Mouse (Mus musculus) lung, postnatal 25 days (tissue): ENCODE results near the gene E2f4.

Source experiments
- DNase-seq: peaks from one replicate; pipeline ENCODE4 v3.0.0; 2022; ENCODE audit warnings: low spot score

Gene E2f4

DNA sequence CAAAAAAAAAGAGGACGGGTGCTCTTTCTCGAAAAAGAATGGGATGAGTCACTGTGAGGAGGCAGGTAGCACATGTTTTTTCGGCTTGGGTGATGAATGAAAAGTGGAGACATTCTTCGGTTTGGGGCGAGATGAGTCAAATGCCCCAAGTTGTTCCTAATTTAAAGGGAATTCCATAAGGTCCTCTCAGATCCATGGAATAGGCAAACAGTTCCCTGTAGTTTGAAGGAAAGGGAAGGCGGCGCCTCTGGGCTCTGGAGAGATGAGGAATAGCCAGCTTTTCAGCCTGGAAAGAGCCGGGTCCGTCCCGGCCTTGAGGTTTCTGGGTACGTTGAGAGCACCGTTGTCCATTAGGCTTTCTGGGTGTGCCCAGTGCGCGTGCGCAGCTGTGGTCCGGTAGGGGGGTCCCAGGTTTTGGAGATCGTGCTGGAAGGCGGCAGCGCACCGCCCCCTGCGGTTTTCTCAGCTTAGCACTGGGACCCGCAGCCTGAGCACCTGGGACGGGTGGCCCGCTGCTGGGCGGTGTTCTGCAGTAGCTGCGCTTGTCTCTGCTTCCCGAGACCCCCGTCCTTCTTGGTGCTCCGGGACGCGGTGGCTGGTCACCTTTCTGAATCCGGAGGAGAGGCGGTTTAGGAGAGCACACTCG lies 51.1 kb downstream of the E2f4 start, which contains the start of gene Slc9a5:
TSS of gene Slc9a5 (plus strand) at position 394 of the 646 bp plus-strand sequence.
- no peak for DNase-seq

DNA sequence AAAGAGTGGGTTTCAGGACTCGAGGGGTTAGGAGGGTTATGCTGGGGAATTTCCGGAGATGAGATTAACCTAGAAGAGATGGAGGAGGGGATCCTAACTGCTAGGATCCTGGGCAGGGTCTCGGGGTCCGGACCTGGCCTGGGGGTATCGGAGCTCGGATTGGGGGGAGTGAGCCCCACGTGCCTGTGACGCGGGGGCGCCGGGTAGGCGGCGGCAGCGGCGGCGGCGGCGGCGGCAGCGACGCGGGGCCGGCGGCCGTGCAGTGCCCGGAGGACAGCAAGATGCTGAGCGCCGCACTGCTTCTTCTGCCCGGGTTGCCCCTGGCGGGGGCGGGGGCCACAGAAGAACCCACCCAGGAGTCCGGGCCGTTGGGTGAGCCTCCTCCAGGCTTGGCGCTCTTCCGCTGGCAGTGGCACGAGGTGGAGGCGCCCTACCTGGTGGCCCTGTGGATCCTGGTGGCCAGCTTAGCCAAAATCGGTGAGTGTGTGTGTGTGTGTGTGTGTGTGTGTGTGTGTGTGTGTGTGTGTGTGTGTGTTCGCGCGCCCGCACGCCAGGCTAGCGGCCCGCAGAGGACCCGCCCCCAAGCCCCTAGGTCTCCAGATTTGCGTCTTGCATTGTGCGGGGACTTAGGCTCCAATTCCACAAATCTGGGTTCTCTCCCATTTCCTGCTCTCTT lies 51.8 kb downstream of the E2f4 start:
- DNase-seq: no peak

DNA sequence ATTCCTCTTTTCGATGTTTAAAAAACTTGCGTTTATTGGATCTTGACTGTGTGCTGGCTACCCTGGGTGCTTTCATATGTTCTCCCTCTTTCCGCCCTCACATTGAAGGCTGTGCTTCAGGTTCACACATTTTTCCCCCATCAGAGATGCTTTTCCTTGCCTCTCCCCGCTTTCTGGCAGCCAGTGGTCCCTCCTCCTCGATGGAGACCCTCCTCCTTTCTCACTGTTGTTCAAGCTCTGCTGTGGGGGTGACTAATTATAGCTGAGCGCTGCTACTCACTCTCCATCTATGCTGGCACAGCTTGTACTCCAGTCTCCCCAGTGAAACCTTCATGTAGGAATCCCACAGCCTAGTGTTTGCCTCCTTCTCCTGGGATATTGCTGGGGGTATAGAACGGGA lies 52.7 kb downstream of the E2f4 start:
- no peak for DNase-seq

DNA sequence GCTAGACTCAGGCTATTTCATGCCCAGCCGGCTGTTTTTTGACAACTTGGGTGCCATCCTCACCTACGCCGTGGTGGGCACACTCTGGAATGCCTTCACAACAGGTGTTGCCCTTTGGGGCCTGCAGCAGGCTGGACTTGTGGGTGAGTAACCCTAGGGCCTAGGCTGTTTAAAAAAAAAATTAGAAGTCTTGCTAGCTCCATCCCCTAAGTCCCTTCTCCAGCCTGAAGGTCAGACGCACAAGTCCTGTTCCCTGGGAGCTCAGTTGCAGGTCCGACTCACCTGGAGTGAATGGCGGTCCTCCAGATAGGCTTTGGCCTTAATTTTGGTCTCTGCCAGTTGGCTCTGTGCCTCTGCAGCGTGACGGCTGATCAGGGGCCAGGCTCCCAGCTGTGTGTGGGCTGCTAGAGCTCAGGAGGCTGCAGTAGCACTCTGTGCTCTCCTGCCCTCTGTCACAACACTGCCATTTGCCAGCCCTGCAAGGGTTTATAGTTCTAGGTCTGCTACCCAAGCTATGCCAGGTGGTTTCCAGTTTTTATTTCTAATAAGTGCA lies 56.2 kb downstream of the E2f4 start:
- no peak for DNase-seq

DNA sequence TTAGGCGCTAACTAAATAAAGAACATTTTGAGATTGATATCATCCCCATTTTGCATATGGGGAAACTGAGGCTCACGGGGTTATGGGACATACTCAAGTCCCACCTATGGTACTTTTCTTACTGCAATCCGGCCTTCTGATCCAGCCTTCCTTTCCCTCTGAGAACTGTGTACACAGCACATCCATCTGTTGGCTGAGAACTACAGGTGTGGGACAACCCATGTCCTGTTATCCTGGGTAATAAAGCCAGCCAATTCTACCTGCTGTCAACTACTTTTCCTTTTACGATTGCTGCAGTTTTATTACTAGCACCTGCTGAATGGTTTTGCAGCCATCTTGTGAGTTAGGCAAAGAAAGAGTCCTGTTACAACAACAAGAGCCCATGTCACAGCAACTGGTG lies 57.1 kb downstream of the E2f4 start:
- DNase-seq: no peak
